Mouse (Mus musculus) small intestine, adult 2 months (tissue): ENCODE data around the gene Ints5. TPM values are rescaled to one million over a fixed set of nuclear protein-coding genes. Genes with fewer than 3 reads are reported as not detected.
A peak's percentile ranks its signal among the peaks of the same experiment; 100 is the strongest.

Source experiments
- H3K27ac ChIP-seq: fragments of 200-500 bp; 2 replicates; pipeline ENCODE4 v1.5.1; 2012; ENCODE audit warnings: low read depth, low read length, control low read depth, inconsistent platforms; ENCODE audit not compliant: insufficient read depth
- H3K27me3 ChIP-seq: fragments of 200-500 bp; 2 replicates; pipeline ENCODE4 v1.6.1; 2012; ENCODE audit warnings: mild to moderate bottlenecking, moderate library complexity, low read length, inconsistent platforms; ENCODE audit not compliant: control insufficient read depth, insufficient read depth
- H3K36me3 ChIP-seq: fragments of 200-500 bp; 2 replicates; pipeline ENCODE4 v1.6.1; 2012; ENCODE audit warnings: mild to moderate bottlenecking, low read length, control low read depth, inconsistent platforms; ENCODE audit not compliant: control insufficient read depth, insufficient read depth
- H3K4me1 ChIP-seq: fragments of 200-500 bp; 2 replicates; pipeline ENCODE4 v1.6.1; 2012; ENCODE audit warnings: low read length, inconsistent platforms, mixed read lengths; ENCODE audit not compliant: control insufficient read depth, insufficient read depth, insufficient read length
- H3K4me3 ChIP-seq: fragments of 200-500 bp; 2 replicates; pipeline ENCODE4 v1.5.1; 2012; ENCODE audit warnings: low read depth, mild to moderate bottlenecking, control low read depth, inconsistent platforms, low read length, moderate library complexity
- CTCF ChIP-seq: fragments of 200-500 bp; IDR thresholded peaks from 2 replicates; pipeline ENCODE4 v1.5.1; 2012; ENCODE audit warnings: low read depth, mild to moderate bottlenecking, control low read depth, inconsistent platforms, low read length, moderate library complexity, mixed read lengths; ENCODE audit not compliant: insufficient replicate concordance, insufficient read length; ENCODE audit errors: extremely low read depth
- POLR2A ChIP-seq: fragments of 200-500 bp; IDR thresholded peaks from 2 replicates; pipeline ENCODE4 v1.6.1; 2012; ENCODE audit warnings: low read depth, mild to moderate bottlenecking, control low read depth, inconsistent platforms, low read length, moderate library complexity
- WGBS: fragments of 180-500 bp; shearing (Covaris S2); methylation state at CpG from one replicate; pipeline ENCODE4 v1.1.7; 2018; 5-methylcytosine and 5-hydroxymethylcytosine counted together
- polyA plus RNA-seq: library from polyadenylated mRNA; depleted of rRNA; stranded (reverse); fragments of >200 nt; gene quantifications from 2 replicates; pipeline ENCODE4 v1.2.3, GENCODE M21; 2012

The Ints5 gene
- polyA plus RNA-seq, 1 experiment, result 19.5 TPM

DNA sequence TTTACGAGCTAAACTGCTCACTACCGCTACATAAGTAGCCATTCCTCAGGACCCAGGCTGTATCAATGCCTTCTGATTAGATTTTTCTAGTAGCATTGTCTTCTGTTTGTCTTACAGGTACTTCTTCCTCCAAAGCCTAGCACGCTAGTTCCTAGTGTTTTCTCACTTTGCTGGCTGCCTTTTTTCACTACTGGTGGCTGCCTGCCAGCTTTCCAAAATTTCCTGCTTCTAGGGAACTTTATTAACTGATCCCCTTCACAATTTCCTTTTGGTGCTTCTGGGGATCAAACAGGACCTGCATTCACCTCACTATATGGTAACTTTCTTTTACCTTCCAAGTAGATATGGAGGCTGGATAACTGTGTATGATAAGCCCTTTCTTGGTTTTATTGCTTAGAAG is 6.3 kb downstream of the Ints5 start:
- 15% methylated on average over 3 of the region's 3 CpGs for WGBS
- Histone ChIP-seq H3K4me3 (no peak overlapping the region), H3K27me3 (no peaks in the 10 kb centered on the region), H3K36me3 (peaks cover 24% of the 10 kb centered on the region), H3K27ac (no peak overlapping the region), H3K4me1 (peaks cover 8% of the 10 kb centered on the region)
- TF ChIP-seq CTCF (no peak), POLR2A (no peak)

DNA sequence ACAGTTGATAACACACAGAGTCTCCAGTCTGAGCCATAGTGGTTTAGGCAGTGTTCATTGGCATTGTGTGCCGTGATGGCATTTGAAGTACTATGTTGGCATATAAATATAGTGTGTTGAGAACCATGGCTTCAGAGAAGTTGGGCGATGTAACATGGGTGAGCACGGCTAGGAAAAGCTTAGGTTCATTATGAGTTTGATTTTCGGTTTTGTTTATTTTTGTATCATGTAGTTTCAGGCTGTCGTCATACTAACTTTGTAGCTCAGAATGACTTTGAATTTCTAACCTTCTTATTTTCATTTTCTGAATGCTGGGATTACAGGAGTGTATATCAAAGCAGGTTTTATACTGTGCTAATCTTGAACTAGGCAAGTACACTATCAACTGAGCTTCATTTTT is 10.6 kb downstream of the Ints5 start:
- H3K27ac ChIP-seq, result no peak overlapping the region
- TF ChIP-seq CTCF (no peak), POLR2A (no peak)
- H3K4me3 ChIP-seq, result no peak overlapping the region
- peaks cover 52% of the 10 kb centered on the region for H3K36me3 ChIP-seq
- no peaks in the 10 kb centered on the region for H3K27me3 ChIP-seq
- 90% methylated on average over 5 of the region's 5 CpGs for WGBS
- H3K4me1 ChIP-seq, result no peaks in the 10 kb centered on the region

DNA sequence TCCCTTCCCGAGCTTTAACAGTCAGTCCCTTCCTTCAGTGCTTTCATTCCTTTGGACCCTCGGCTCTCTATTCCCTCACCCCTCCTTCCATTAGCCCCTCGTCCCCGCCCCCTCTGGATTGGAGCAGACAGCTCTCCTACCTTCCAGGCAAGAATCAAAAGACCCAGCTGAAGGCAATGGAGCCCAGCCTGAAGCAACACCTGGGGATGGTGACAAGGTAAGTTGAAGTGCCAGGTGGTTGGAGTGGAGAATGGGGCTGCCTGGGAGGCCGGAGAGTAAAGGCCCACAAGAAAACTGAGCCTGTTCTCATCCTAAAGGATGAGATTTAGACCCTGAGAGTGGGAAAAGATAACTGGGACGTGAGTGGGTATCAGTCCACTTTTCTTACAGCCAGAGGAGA is 15.7 kb downstream of the Ints5 start:
- no peaks in the 10 kb centered on the region for H3K27me3 ChIP-seq
- 97% methylated on average over 6 of the region's 6 CpGs for WGBS
- no peak overlapping the region for H3K4me3 ChIP-seq
- TF ChIP-seq POLR2A (no peak), CTCF (no peak)
- no peak overlapping the region for H3K27ac ChIP-seq
- no peaks in the 10 kb centered on the region for H3K4me1 ChIP-seq
- H3K36me3 ChIP-seq, result peaks cover 86% of the 10 kb centered on the region

DNA sequence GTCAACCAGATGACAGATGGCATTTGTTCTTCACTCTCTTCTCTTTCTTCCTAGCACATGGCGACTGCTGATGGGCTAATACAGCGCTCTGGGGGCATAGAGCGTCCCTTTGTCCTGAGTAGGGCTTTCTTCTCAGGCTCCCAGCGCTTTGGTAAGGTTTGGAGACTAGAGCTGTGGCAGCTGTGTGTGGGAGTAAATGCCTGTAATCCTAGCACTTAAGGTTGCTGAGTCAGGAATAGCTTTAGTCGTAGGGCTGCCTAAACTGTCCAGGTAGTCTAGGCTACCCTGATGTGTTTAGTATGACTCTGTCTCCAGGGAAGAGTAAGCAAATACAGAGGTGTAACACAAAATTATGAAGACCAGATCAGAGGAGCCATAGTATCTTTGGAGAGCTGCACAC is 19.0 kb downstream of the Ints5 start:
- no peak for TF ChIP-seq CTCF
- no peak for TF ChIP-seq POLR2A
- H3K36me3 ChIP-seq, result peaks cover 92% of the 10 kb centered on the region
- H3K4me3 ChIP-seq, result no peak overlapping the region
- no peaks in the 10 kb centered on the region for H3K4me1 ChIP-seq
- no peaks in the 10 kb centered on the region for H3K27me3 ChIP-seq
- 97% methylated on average over 5 of the region's 5 CpGs for WGBS
- no peak overlapping the region for H3K27ac ChIP-seq

DNA sequence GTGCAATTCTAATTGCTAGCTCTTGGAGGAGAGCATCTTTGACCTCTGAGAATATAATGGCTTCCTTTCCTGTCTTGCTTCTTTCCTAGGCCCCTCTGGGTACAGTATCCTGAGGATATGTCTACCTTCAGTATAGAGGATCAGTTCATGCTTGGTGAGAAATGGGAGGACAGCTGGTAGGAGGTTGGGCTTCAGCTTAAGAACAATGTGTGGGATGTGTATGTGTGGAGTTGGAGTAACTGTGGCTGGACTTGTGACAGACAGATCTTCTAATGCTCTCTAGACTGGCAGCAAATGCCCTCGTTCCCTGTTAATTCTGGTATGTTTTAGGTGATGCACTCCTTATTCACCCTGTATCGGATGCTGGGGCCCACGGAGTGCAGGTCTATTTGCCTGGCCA is 21.4 kb downstream of the Ints5 start:
- no peak overlapping the region for H3K4me3 ChIP-seq
- H3K36me3 ChIP-seq, result peaks cover 71% of the 10 kb centered on the region
- TF ChIP-seq POLR2A, result no peak
- TF ChIP-seq CTCF, result no peak
- no peaks in the 10 kb centered on the region for H3K27me3 ChIP-seq
- no peak overlapping the region for H3K27ac ChIP-seq
- 95% methylated on average over 3 of the region's 3 CpGs for WGBS
- no peaks in the 10 kb centered on the region for H3K4me1 ChIP-seq

DNA sequence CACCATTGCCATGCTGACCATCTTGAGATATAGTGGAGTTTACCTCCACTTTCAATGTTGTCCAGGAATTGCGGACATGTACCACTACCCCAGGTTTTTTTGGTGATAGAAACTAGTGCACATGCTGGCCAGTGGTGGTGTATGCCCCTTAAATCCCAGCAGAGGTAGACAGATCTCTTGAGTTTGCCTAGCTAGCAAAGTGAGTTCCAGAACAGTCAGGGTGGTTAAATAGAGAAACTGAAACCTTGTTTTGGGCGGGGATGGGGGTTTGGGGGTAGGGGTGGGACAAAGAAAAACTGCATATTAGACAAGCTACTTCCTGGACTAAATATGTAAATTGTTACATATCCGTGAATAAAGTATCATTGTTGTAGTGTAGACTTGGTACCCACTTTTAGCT is 26.2 kb downstream of the Ints5 start:
- Histone ChIP-seq H3K27ac (peak overlapping the region; percentile 53; the same call in 1 of the 2 replicates), H3K36me3 (peaks cover 31% of the 10 kb centered on the region), H3K27me3 (no peaks in the 10 kb centered on the region), H3K4me3 (no peak overlapping the region), H3K4me1 (peaks cover 5% of the 10 kb centered on the region; the same call in 1 of the 2 replicates)
- TF ChIP-seq POLR2A, result no peak
- no peak for TF ChIP-seq CTCF
- 63% methylated on average over 3 of the region's 3 CpGs for WGBS

DNA sequence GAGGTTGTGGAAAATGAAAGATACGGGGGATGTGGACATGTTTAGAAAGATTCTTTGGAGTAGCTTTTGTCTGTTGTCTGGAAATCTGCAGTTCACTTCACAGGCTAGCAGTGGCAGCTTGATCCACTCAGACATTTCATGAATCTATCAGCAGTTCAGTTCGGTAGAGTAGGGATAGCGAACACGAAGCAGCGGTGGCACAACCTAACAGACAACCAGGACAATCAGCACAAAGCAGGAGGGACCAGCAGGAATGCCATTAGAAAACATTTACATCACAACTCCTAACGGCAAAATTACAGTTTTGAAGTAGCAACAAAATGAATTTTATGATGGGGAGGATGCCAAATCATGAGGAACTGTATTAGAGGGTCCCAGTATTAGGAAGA is 26.9 kb downstream of the Ints5 start:
- H3K27me3 ChIP-seq, result no peaks in the 10 kb centered on the region
- 44% methylated on average over 6 of the region's 6 CpGs for WGBS
- H3K4me3 ChIP-seq, result no peak overlapping the region
- H3K4me1 ChIP-seq, result peaks cover 5% of the 10 kb centered on the region; the same call in 1 of the 2 replicates
- H3K36me3 ChIP-seq, result peaks cover 24% of the 10 kb centered on the region
- peak overlapping the region; percentile 53 for H3K27ac ChIP-seq
- TF ChIP-seq CTCF (no peak), POLR2A (no peak)
